Mouse (Mus musculus) embryonic facial prominence, embryonic 11.5 days (tissue): ENCODE measurements at regions not wholly inside any gene's neighbourhood (a gene's known extent, or its start where the extent isn't known, plus 50 kb on each side); places are given as distances from the start of the nearest gene placed in this dataset.
A peak's percentile ranks its signal among the peaks of the same experiment; 100 is the strongest.
"Not testable (repeated sequence)": the region's sequence is repeated elsewhere in the genome, so short reads cannot be mapped to it uniquely, and the experiment has no call there.

Experiments
- ATAC-seq: fragments of 200-750 bp; cut with Nextera tagmentation; replicated peaks from 2 replicates; pipeline ENCODE4 v1.8.0; 2017; ENCODE audit warnings: low read depth; ENCODE audit not compliant: insufficient number of reproducible peaks, low FRiP score, low TSS enrichment
- DNase-seq: peaks from one replicate; pipeline ENCODE4 v3.0.0-alpha.2; 2015; ENCODE audit warnings: low spot score
- H3K27ac ChIP-seq: fragments of 300-500 bp; sonication (generic); replicated peaks from 2 replicates; pipeline ENCODE4 v1.5.1; 2014; ENCODE audit warnings: mild to moderate bottlenecking, low read depth, low read length, control low read depth
- H3K27me3 ChIP-seq: fragments of 300-500 bp; sonication (generic); 2 replicates; pipeline ENCODE4 v1.6.1; 2014; ENCODE audit warnings: mild to moderate bottlenecking, low read length, moderate library complexity, mixed read lengths; ENCODE audit not compliant: control insufficient read depth, insufficient read depth
- H3K36me3 ChIP-seq: fragments of 300-500 bp; sonication (generic); replicated peaks from 2 replicates; pipeline ENCODE4 v1.6.1; 2014; ENCODE audit warnings: low read depth, mild to moderate bottlenecking, low read length, moderate library complexity, mixed read lengths; ENCODE audit not compliant: control insufficient read depth, insufficient read depth
- H3K4me1 ChIP-seq: fragments of 300-500 bp; sonication (generic); 2 replicates; pipeline ENCODE4 v1.6.1; 2014; ENCODE audit warnings: low read length, mixed read lengths; ENCODE audit not compliant: control insufficient read depth, insufficient read depth
- H3K4me2 ChIP-seq: fragments of 300-500 bp; sonication (generic); 2 replicates; pipeline ENCODE4 v1.6.1; 2014; ENCODE audit warnings: low read depth, mild to moderate bottlenecking, control low read depth, low read length, moderate library complexity
- H3K4me3 ChIP-seq: fragments of 300-500 bp; sonication (generic); 2 replicates; pipeline ENCODE4 v1.5.1; 2014; ENCODE audit warnings: low read depth, low read length, control low read depth
- H3K9ac ChIP-seq: fragments of 300-500 bp; sonication (generic); replicated peaks from 2 replicates; pipeline ENCODE4 v1.6.1; 2014; ENCODE audit warnings: mild to moderate bottlenecking, control low read depth, low read length
- H3K9me3 ChIP-seq: fragments of 300-500 bp; sonication (generic); replicated peaks from 2 replicates; pipeline ENCODE4 v1.6.1; 2016; ENCODE audit warnings: mild to moderate bottlenecking, low read length, inconsistent platforms, mixed read lengths; ENCODE audit not compliant: control insufficient read depth
- WGBS: fragments of 180-500 bp; shearing (Covaris S2); extraction: QIAGEN DNeasy Blood & Tissue Kit; methylation state at CpG from one replicate; pipeline ENCODE4 v1.1.7; 2014; 5-methylcytosine and 5-hydroxymethylcytosine counted together

DNA sequence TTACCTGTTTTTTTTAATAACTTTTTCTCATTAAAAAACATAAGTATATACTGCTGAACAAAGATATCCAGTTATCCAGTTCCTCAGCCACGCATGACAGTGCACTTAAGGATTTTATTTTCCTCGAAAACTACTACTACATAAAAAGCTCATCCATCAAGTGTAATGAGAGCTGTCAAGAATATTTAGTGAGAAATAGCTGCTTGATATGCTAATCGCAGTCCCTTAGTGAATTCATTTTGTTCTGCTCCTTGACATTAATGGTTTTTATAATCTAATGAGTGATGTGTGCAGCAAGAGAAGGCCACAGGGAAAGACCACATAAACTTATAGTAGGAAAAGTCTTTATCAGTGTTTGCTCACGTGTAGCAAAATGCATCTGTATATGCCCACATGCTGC is 754.0 kb upstream of the Slc39a10 start:
- Histone ChIP-seq H3K4me2 (no peak overlapping the region), H3K9me3 (no peaks in the 10 kb centered on the region), H3K27me3 (no peaks in the 10 kb centered on the region), H3K4me1 (no peaks in the 10 kb centered on the region), H3K27ac (no peak overlapping the region), H3K36me3 (no peaks in the 10 kb centered on the region), H3K4me3 (no peak overlapping the region), H3K9ac (no peak overlapping the region)
- DNase-seq (no peak), ATAC-seq (no peak)
- WGBS: 74% methylated on average over 4 of the region's 4 CpGs

DNA sequence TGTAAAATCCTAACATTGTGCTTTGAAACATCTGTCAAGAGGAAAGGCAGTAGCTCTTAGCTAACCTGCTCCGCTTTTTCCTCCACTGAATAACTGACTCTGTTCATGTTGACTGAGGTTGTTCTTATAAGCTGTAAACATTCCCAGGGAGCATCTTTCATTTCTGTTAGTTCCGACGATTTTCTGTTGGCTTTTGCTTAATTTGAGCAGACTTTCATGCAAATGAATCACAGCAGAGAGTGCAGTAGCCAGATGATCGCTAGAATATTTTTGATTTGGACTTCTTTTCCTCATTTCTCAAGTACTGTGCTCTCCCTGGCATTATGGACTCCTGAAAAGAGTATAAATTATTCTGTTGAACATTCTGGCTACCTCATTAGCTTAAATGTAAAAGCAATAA is 713.9 kb upstream of the Slc39a10 start:
- WGBS: 83% methylated on average over 4 of the region's 4 CpGs
- Histone ChIP-seq H3K36me3 (no peaks in the 10 kb centered on the region), H3K27me3 (no peaks in the 10 kb centered on the region)

DNA sequence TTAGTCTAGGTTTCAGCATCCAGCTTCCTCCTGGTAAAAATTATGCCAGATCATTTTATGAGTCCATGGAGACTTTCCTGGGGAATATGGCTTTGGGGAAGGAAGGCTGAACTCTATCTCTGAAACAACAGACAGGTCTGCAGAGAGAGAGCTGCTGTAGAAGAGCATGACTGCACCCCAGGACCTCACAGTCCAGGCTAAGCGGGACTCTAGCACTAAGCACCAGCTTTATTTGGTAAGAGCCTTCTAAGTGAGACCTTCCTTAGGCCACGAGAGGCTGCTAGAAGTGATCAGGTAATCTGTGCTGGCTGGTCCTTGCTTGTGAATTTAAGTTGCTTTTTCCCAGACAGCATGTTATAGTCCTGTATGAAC is 711.3 kb upstream of the Slc39a10 start:
- no peak overlapping the region for H3K4me2 ChIP-seq
- ATAC-seq (no peak), DNase-seq (no peak)
- no peaks in the 10 kb centered on the region for H3K27me3 ChIP-seq
- H3K27ac ChIP-seq: no peak overlapping the region
- H3K9ac ChIP-seq: no peak overlapping the region
- H3K4me1 ChIP-seq: no peaks in the 10 kb centered on the region
- 27% methylated on average over 2 of the region's 2 CpGs for WGBS
- no peak overlapping the region for H3K4me3 ChIP-seq
- H3K9me3 ChIP-seq: no peaks in the 10 kb centered on the region
- no peaks in the 10 kb centered on the region for H3K36me3 ChIP-seq

More for the DNA sequence above, 713.9 kb upstream of the Slc39a10 start:
- Histone ChIP-seq H3K9me3 (no peaks in the 10 kb centered on the region), H3K27ac (no peak overlapping the region), H3K4me1 (no peaks in the 10 kb centered on the region), H3K4me2 (no peak overlapping the region), H3K9ac (no peak overlapping the region), H3K4me3 (no peak overlapping the region)
- no peak for DNase-seq
- no peak for ATAC-seq

DNA sequence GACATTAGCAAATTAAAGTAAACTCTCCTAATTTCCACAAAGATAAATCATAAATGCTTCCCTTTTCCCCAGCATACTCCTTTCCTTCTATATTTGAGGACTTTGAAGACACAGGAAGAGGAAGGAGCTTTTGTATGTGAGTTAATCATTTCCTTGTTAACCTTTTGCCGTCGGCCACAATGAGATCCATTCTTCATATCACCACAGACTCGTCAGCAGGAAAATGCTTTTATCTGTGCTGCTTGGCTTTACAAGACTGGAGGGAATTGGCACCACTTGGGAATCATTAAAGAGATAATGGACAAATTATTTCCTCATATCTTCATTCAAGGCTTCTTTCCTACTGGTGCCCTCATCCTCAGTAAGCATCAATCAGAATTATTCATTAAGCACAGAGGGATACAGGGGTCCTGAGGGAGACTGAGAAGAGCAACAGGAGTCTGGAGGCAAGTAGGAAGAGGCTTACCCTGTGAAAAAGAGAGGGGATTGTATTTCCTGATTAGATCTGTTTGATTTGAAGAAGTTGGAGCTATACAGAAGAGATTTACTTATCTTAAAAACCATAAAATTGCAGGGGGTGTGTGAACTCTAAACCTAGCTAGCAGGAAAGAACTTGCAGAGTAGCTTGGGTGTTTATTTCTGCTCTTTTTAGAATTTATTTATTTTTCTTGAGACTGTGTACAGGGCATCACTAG is 710.8 kb upstream of the Slc39a10 start:
- H3K27me3 ChIP-seq: no peaks in the 10 kb centered on the region
- no peak overlapping the region for H3K4me3 ChIP-seq
- DNase-seq: no peak

DNA sequence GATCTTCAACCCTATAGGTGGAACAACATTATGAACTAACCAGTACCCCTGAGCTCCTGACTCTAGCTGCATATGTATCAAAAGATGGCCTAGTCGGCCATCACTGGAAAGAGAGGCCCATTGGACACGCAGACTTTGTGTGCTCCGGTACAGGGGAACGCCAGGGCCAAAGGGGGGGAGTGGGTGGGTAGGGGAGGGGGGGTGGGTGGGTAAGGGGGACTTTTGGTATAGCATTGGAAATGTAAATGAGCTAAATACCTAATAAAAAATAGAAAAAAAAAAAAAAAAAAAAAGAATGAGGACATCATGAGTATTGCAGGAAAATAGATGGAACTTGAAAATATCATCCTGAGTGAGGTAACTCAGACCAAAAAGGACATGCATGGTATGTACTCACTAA is 701.0 kb upstream of the Slc39a10 start:
- H3K4me2 ChIP-seq, H3K9me3 ChIP-seq, ATAC-seq, H3K36me3 ChIP-seq, H3K9ac ChIP-seq, H3K4me1 ChIP-seq, H3K4me3 ChIP-seq, H3K27me3 ChIP-seq, DNase-seq, H3K27ac ChIP-seq: not testable (repeated sequence)
- WGBS: 80% methylated on average over 1 of the region's 4 CpGs

More for the DNA sequence above, 710.8 kb upstream of the Slc39a10 start:
- Histone ChIP-seq H3K36me3 (no peaks in the 10 kb centered on the region), H3K9ac (no peak overlapping the region), H3K9me3 (no peaks in the 10 kb centered on the region), H3K27ac (no peak overlapping the region), H3K4me2 (no peak overlapping the region), H3K4me1 (no peaks in the 10 kb centered on the region)
- ATAC-seq: no peak
- 14% methylated on average over 3 of the region's 3 CpGs for WGBS

DNA sequence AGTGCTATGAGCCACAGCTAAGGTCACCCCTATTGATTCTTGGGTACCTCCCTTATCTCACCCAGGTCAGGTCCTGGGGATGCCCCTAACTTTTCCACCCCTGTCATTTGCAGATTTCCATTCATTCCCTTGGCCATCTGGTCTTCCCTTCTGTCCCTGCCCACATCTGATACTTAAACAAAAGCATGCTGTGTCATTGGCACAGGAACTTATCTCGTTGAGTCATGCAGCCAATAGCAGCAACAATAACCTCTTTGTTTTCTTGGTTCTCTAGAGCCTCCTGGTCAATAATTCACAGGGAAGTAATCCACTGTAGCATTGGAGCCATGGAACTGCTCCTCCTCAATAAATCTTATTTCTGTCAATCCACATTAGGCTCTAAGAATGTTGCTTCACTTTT is 653.0 kb upstream of the Slc39a10 start:
- no peaks in the 10 kb centered on the region for H3K27me3 ChIP-seq
- no peak for DNase-seq
- H3K9me3 ChIP-seq: no peaks in the 10 kb centered on the region
- no peaks in the 10 kb centered on the region for H3K4me1 ChIP-seq
- no peak overlapping the region for H3K4me2 ChIP-seq
- H3K27ac ChIP-seq: no peak overlapping the region
- H3K9ac ChIP-seq: no peak overlapping the region
- no peak overlapping the region for H3K4me3 ChIP-seq
- WGBS: 22% methylated on average over 1 of the region's 1 CpGs
- no peak for ATAC-seq
- H3K36me3 ChIP-seq: no peaks in the 10 kb centered on the region

DNA sequence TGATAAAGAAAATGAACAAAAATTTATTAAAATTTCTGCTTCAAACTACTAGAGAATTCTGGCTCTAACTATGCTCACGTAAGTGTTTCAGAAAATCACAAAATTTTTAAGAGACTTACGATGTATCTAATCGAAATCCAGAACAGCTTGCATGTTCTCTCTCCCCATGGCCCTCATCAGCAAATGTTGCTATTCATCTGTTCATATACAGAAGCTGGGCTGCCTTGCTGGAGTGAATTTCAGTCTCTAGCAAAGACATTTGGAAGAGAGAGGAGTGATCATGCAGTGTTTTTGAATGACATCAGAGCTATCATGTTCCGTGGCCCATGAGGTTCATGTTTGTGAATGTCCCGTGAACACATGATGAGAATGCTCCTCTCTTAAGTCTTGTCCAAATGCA is 618.8 kb upstream of the Slc39a10 start:
- no peak for ATAC-seq
- H3K4me1 ChIP-seq: no peaks in the 10 kb centered on the region
- DNase-seq: no peak
- no peak overlapping the region for H3K27ac ChIP-seq
- no peaks in the 10 kb centered on the region for H3K27me3 ChIP-seq
- H3K4me2 ChIP-seq: no peak overlapping the region
- H3K4me3 ChIP-seq: no peak overlapping the region
- H3K9me3 ChIP-seq: no peaks in the 10 kb centered on the region
- no peaks in the 10 kb centered on the region for H3K36me3 ChIP-seq
- WGBS: 86% methylated on average over 5 of the region's 5 CpGs
- H3K9ac ChIP-seq: no peak overlapping the region

DNA sequence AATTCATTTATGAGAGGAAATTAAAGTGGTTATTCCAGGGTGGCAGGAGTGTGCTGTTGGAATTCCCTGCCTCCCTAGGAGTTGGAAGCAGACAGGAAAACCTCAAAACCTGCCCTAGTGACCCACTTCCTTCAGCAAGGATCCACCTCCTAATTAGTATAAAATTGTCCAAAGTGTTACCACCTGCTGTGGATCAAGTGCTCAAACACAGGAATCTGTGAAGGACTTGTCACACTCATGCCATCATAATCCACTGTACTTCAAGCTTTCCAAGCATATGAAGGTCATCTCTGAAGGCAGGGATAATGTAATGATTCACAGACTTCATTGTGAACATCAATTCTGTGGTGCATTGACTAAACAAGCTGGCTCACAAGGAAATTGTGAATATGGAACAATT is 615.1 kb upstream of the Slc39a10 start:
- no peaks in the 10 kb centered on the region for H3K36me3 ChIP-seq
- H3K4me2 ChIP-seq: no peak overlapping the region
- no peak overlapping the region for H3K27ac ChIP-seq
- no peak overlapping the region for H3K9ac ChIP-seq
- no peaks in the 10 kb centered on the region for H3K4me1 ChIP-seq
- H3K27me3 ChIP-seq: no peaks in the 10 kb centered on the region
- peak; percentile 45 for DNase-seq
- no peak for ATAC-seq
- H3K9me3 ChIP-seq: no peaks in the 10 kb centered on the region
- H3K4me3 ChIP-seq: no peak overlapping the region
